Mouse (Mus musculus): ENCODE measurements around the gene Bglap3. TPM values are rescaled to one million over a fixed set of nuclear protein-coding genes. Genes with fewer than 3 reads are reported as not detected.

The Bglap3 gene
- polyA plus RNA-seq, 1 experiment from 2014 or later: 0.10 TPM

DNA sequence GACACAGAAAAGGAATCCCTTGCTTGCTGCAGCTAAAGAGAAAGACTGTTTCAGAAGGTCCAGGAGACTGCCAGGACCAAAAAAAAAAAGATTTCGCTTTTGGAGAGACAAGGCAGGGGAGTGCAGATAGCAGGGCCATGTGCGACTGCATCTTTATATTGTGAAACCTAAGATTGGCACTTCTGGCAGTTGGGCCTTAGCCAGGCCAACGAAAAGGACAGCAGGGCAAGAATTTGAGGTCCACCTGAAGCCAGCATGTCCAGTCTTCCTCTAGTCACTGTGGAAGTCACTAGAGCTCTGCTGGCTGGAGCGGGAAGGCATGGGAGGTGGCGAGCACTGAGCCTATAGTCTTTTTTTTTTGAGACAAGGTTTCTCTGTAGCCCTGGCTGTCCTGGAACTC, 36.4 kb upstream of the Bglap3 start:
- no peaks in the 10 kb centered on the region for H3K27me3 ChIP-seq (replicated peaks; ENCODE audit: control insufficient read depth, insufficient read depth, low read length)
- peaks cover 11% of the 10 kb centered on the region for H3K4me1 ChIP-seq (ENCODE audit: control insufficient read depth, insufficient read depth, low read depth, low read length)
- peaks cover 8% of the 10 kb centered on the region; the same call in 1 of the 2 replicates for H3K36me3 ChIP-seq (ENCODE audit: control insufficient read depth, insufficient read depth, low read length)
- no peaks in the 10 kb centered on the region for H3K9me3 ChIP-seq (ENCODE audit: control insufficient read depth, low read length)
- H3K4me3 ChIP-seq (ENCODE audit: low read length): no peak overlapping the region
- H3K27ac ChIP-seq (ENCODE audit: low read depth, low read length): no peak overlapping the region
- peak overlapping the region; percentile 81 for H3K4me2 ChIP-seq (ENCODE audit: low read length)
- 71% methylated on average over 5 of the region's 5 CpGs for WGBS
- H3K9ac ChIP-seq (ENCODE audit: low read depth, low read length): peak overlapping the region; percentile 8; the same call in 1 of the 2 replicates
- no peak for ATAC-seq

DNA sequence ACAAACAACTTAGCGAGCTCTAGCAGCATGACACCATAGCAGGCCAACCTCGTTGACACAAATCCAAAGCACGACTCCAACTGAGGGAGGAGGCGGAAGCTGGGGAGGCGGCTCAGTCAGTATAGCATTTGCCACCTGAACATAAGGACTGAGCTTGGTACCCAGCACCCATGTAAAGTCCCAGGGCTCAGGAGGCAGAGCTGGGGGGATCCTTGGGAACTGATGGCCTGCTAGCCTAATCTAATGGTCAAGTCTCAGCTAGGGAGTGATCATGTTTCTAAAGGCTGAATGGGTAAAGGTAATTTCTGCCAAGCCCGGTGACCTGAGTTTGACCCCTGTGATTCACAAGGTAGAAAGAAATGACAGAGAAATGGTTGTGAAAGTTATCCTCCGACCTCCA, 35.0 kb upstream of the Bglap3 start:
- Histone ChIP-seq H3K36me3 (ENCODE audit: control insufficient read depth, insufficient read depth, low read length) (peaks cover 4% of the 10 kb centered on the region; the same call in 1 of the 2 replicates), H3K4me2 (ENCODE audit: low read length) (no peak overlapping the region), H3K27me3 (replicated peaks; ENCODE audit: control insufficient read depth, insufficient read depth, low read length) (no peaks in the 10 kb centered on the region), H3K4me1 (ENCODE audit: control insufficient read depth, insufficient read depth, low read depth, low read length) (peaks cover 11% of the 10 kb centered on the region), H3K4me3 (ENCODE audit: low read length) (no peak overlapping the region), H3K27ac (ENCODE audit: low read depth, low read length) (no peak overlapping the region), H3K9me3 (ENCODE audit: control insufficient read depth, low read length) (no peaks in the 10 kb centered on the region), H3K9ac (ENCODE audit: low read depth, low read length) (no peak overlapping the region)
- 60% methylated on average over 7 of the region's 7 CpGs for WGBS
- no peak for ATAC-seq

DNA sequence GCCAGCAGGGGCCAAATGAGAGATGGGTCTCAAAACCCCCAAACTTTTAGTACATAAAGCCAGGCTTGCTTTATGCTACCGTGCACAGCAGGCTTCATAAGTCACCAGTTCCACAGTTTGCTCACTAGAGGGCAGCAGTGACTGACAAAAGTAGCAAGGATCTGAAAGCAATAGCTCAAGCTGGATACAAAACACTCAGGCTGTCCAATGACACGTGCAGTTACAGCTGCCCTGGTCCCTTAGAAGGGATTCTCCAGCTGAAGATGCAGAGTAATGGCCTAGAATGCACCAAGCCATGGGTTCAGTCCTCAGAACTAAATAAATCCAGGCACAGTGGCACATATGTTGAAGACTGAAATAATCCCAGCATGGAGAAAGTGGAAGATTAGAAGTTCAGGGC, 34.5 kb upstream of the Bglap3 start:
- Histone ChIP-seq H3K27me3 (replicated peaks; ENCODE audit: control insufficient read depth, insufficient read depth, low read length) (no peaks in the 10 kb centered on the region), H3K27ac (ENCODE audit: low read depth, low read length) (no peak overlapping the region), H3K4me3 (ENCODE audit: low read length) (no peak overlapping the region), H3K9me3 (ENCODE audit: control insufficient read depth, low read length) (no peaks in the 10 kb centered on the region), H3K4me1 (ENCODE audit: control insufficient read depth, insufficient read depth, low read depth, low read length) (peaks cover 11% of the 10 kb centered on the region), H3K36me3 (ENCODE audit: control insufficient read depth, insufficient read depth, low read length) (peaks cover 1% of the 10 kb centered on the region; the same call in 1 of the 2 replicates), H3K4me2 (ENCODE audit: low read length) (no peak overlapping the region), H3K9ac (ENCODE audit: low read depth, low read length) (no peak overlapping the region)
- 0% methylated on average over 2 of the region's 2 CpGs for WGBS
- peak; percentile 51; the same call in 1 of the 2 replicates for ATAC-seq

DNA sequence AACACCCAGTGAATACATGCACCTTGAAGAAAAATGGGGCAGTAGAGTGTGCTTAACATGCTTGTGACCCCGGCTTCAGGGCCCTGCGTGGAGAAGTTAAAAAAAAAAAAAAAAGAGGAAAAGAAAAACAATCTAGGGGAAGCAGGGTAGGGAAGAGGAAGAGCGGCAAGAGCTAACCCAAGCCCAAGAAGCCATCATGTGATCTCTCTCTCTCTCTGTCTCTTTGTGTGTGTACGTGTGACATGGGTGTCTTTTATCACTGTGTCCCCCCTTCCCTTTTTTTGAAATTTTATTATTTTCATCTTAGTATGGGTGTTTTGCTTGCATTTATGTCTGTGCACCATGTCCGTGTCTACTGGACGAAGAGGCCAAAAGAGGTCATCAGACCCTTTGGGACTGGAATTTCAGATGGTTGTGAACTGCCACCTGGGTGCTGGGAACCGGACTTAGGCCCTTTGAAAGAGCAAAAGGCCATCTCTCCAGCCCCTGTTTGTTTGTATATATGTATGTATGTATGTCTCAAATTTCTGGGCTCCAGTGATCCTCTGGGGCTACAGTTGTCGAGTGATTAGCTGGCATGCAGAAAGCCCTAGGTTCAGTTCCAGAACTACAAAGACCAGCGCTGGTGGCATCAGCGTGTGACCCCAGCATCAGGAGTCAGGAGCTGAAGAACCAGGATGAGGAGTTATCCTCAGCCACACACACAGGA, 31.1 kb upstream of the Bglap3 start:
- Histone ChIP-seq H3K9me3 (ENCODE audit: control insufficient read depth, low read length) (no peaks in the 10 kb centered on the region), H3K27ac (ENCODE audit: low read depth, low read length) (no peak overlapping the region), H3K4me1 (ENCODE audit: control insufficient read depth, insufficient read depth, low read depth, low read length) (no peaks in the 10 kb centered on the region), H3K36me3 (ENCODE audit: control insufficient read depth, insufficient read depth, low read length) (no peaks in the 10 kb centered on the region), H3K4me2 (ENCODE audit: low read length) (no peak overlapping the region), H3K9ac (ENCODE audit: low read depth, low read length) (no peak overlapping the region), H3K27me3 (replicated peaks; ENCODE audit: control insufficient read depth, insufficient read depth, low read length) (no peaks in the 10 kb centered on the region), H3K4me3 (ENCODE audit: low read length) (no peak overlapping the region)
- no peak for ATAC-seq
- 94% methylated on average over 10 of the region's 10 CpGs for WGBS

DNA sequence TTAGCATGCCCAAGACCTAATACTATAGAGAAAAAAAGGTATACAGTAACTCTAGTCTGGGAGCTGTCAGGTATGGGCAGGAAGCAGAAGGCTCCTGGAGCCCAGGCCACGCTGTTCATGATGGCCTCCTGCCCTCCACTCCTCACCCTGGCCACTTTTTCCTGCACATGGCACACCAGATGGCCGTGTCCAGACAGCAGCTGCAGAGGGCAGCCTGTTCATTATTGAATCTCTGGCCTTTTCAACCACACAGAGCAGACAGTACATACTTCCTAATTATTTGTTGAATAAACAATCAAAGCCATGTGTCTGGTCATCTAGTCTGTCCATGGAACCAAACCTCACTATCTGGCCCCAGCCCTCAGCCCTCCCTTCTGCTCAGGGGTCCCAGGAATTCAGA, 26.1 kb upstream of the Bglap3 start:
- Histone ChIP-seq H3K9me3 (ENCODE audit: control insufficient read depth, low read length) (no peaks in the 10 kb centered on the region), H3K4me1 (ENCODE audit: control insufficient read depth, insufficient read depth, low read depth, low read length) (no peaks in the 10 kb centered on the region), H3K27ac (ENCODE audit: low read depth, low read length) (no peak overlapping the region), H3K36me3 (ENCODE audit: control insufficient read depth, insufficient read depth, low read length) (no peaks in the 10 kb centered on the region), H3K27me3 (replicated peaks; ENCODE audit: control insufficient read depth, insufficient read depth, low read length) (no peaks in the 10 kb centered on the region), H3K4me2 (ENCODE audit: low read length) (no peak overlapping the region), H3K9ac (ENCODE audit: low read depth, low read length) (no peak overlapping the region), H3K4me3 (ENCODE audit: low read length) (no peak overlapping the region)
- peak; percentile 42; the same call in 1 of the 2 replicates for ATAC-seq
- 61% methylated on average over 2 of the region's 2 CpGs for WGBS

DNA sequence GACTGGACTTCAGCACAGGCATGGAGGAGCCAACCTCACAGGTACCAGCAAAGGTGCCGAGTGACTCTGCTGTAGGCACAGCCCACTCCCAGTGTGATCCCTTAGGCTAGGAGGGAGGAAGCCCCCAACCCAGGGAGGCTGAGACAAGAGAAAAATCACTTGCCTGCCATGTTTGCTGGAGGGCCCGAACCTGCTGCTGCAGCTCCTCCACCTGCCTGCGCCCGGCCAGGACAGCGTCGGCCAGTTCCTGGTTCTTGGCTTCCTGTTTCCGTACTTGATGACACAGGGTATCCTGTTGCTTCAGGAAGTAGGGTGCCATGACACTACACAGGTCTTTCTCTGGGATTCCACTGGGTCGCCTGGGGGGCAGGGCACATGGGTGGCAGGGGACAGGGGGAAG, 23.2 kb upstream of the Bglap3 start:
- H3K27ac ChIP-seq (ENCODE audit: low read depth, low read length): no peak overlapping the region
- ATAC-seq: no peak
- H3K9me3 ChIP-seq (ENCODE audit: control insufficient read depth, low read length): no peaks in the 10 kb centered on the region
- no peak overlapping the region for H3K4me2 ChIP-seq (ENCODE audit: low read length)
- no peaks in the 10 kb centered on the region for H3K27me3 ChIP-seq (replicated peaks; ENCODE audit: control insufficient read depth, insufficient read depth, low read length)
- no peak overlapping the region for H3K4me3 ChIP-seq (ENCODE audit: low read length)
- no peaks in the 10 kb centered on the region for H3K36me3 ChIP-seq (ENCODE audit: control insufficient read depth, insufficient read depth, low read length)
- H3K4me1 ChIP-seq (ENCODE audit: control insufficient read depth, insufficient read depth, low read depth, low read length): no peaks in the 10 kb centered on the region
- no peak overlapping the region for H3K9ac ChIP-seq (ENCODE audit: low read depth, low read length)
- 88% methylated on average over 8 of the region's 8 CpGs for WGBS

DNA sequence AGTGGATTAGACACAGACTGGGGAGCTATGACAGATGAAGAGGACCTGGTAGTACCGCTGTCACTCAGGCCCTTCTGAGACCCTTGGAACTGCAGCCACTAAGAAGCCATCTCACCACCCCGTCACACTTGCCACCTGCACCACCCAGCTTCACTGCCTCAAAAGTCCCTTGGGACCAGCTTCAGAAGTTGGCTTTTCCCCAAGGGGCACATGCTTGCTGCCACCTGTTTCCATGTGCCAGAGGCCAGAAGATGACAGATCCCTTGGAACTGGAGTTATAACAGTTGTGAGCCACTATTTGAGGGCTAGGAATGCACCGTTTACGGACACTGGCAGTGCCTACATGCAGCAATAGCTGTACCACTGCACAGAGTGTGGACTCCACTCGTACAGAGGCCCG, 22.7 kb upstream of the Bglap3 start:
- WGBS: 87% methylated on average over 6 of the region's 6 CpGs
- no peak for ATAC-seq
- Histone ChIP-seq H3K4me1 (ENCODE audit: control insufficient read depth, insufficient read depth, low read depth, low read length) (no peaks in the 10 kb centered on the region), H3K9ac (ENCODE audit: low read depth, low read length) (no peak overlapping the region), H3K27ac (ENCODE audit: low read depth, low read length) (no peak overlapping the region), H3K4me2 (ENCODE audit: low read length) (no peak overlapping the region), H3K4me3 (ENCODE audit: low read length) (no peak overlapping the region), H3K9me3 (ENCODE audit: control insufficient read depth, low read length) (no peaks in the 10 kb centered on the region), H3K36me3 (ENCODE audit: control insufficient read depth, insufficient read depth, low read length) (no peaks in the 10 kb centered on the region), H3K27me3 (replicated peaks; ENCODE audit: control insufficient read depth, insufficient read depth, low read length) (no peaks in the 10 kb centered on the region)

DNA sequence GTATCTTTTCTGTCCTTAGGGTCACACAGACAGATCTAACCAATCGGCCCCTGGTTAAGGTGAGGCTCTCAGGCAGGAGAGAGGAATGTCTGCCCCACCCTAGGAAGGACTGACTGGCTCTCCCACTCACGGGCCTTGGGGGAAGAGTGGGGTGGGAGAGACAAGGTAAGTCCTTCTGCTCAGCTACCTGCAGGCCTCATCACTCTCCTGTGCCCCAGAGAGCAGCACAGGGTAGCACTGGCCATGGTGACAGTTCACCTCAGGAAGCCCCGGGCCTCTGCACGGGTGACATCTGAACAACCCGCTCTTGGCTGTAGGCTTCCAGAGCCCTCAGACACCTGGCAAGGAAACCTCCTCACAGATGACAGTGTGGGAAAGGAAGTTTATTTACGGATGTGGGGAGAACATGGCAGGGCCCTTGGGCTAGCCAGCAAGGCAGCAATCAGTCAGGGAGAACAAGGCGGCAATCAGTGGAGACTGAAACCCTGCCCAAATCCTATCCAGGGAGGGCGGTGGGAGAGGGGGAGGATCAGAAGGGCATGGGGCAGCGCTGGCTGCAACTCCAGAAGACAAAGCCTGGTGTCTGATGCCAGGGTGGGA, 21.3 kb upstream of the Bglap3 start:
- Histone ChIP-seq H3K4me1 (ENCODE audit: control insufficient read depth, insufficient read depth, low read depth, low read length) (no peaks in the 10 kb centered on the region), H3K4me3 (ENCODE audit: low read length) (no peak overlapping the region), H3K27me3 (replicated peaks; ENCODE audit: control insufficient read depth, insufficient read depth, low read length) (no peaks in the 10 kb centered on the region), H3K9ac (ENCODE audit: low read depth, low read length) (no peak overlapping the region), H3K4me2 (ENCODE audit: low read length) (no peak overlapping the region), H3K27ac (ENCODE audit: low read depth, low read length) (no peak overlapping the region), H3K9me3 (ENCODE audit: control insufficient read depth, low read length) (no peaks in the 10 kb centered on the region), H3K36me3 (ENCODE audit: control insufficient read depth, insufficient read depth, low read length) (no peaks in the 10 kb centered on the region)
- ATAC-seq: no peak
- WGBS: 86% methylated on average over 9 of the region's 9 CpGs

DNA sequence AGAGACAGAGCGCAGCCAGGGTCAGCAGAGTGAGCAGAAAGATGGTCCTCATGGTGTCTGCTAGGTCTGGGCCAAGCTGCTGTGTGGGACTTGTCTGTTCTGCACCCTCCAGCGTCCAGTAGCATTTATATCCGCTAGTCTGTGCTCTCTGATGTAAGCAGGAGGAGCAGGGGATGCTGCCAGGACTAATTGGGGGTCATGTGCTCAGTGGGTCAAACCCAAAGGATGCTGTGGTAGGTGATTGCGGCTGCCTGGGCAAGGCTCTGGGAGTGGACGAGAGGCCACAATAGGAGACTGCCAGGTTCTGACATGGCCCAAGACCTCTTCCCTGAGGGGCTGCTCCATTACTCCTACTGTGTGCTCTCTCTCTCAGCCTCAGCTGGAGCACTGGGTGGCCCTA, 11.8 kb upstream of the Bglap3 start, which contains the start of gene Bglap:
Bglap (minus strand) TSS at position 101 of the 400 bp plus-strand sequence.
- no peaks in the 10 kb centered on the region for H3K9me3 ChIP-seq (ENCODE audit: control insufficient read depth, low read length)
- H3K36me3 ChIP-seq (ENCODE audit: control insufficient read depth, insufficient read depth, low read length): no peaks in the 10 kb centered on the region
- H3K4me2 ChIP-seq (ENCODE audit: low read length): no peak within 1 kb of the TSS
- WGBS: 86% methylated on average over 5 of the region's 5 CpGs
- no peaks in the 10 kb centered on the region for H3K4me1 ChIP-seq (ENCODE audit: control insufficient read depth, insufficient read depth, low read depth, low read length)
- ATAC-seq: no peak
- H3K9ac ChIP-seq (ENCODE audit: low read depth, low read length): no peak within 1 kb of the TSS
- H3K27me3 ChIP-seq (replicated peaks; ENCODE audit: control insufficient read depth, insufficient read depth, low read length): no peaks in the 10 kb centered on the region
- no peak within 1 kb of the TSS for H3K4me3 ChIP-seq (ENCODE audit: low read length)
- no peak within 1 kb of the TSS for H3K27ac ChIP-seq (ENCODE audit: low read depth, low read length)

All from hindbrain, embryonic 16.5 days (tissue).